Mouse (Mus musculus): ENCODE data around the gene Srrm1. TPM values are rescaled to one million over a fixed set of nuclear protein-coding genes. Genes with fewer than 3 reads are reported as not detected.

Gene Srrm1
- polyA plus RNA-seq, 1 experiment from 2014 or later = 108 TPM

DNA sequence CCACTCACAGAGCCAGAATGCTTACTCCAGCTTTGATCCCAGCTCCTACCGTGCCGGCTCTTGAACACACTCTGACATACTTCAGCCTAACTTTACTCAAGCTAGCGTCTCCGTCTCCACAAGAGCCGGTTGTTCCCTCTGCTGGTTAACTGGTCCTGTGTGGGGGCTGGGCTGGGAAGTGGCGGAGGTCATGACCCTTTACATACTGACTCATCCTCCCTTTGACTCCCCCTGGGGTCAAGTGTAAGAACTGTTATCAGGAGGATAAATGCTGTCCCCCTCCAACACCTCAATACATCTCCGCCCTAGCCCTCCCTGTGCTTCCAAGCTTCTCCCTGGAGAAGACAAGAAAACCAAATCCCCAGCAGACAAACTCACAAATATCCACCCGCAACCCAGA lies 28.2 kb upstream of the Srrm1 start:
- H3K9me3 ChIP-seq (ENCODE audit: control insufficient read depth, low read length) = no peaks in the 10 kb centered on the region
- H3K9ac ChIP-seq (ENCODE audit: low read length) = no peak overlapping the region
- H3K4me3 ChIP-seq (ENCODE audit: low read depth, low read length) = no peak overlapping the region
- no peak for ATAC-seq (ENCODE audit: low FRiP score, low TSS enrichment)
- no peak overlapping the region for H3K27ac ChIP-seq (replicated peaks)
- H3K27me3 ChIP-seq (ENCODE audit: control insufficient read depth, insufficient read depth, low read length) = no peaks in the 10 kb centered on the region
- no peaks in the 10 kb centered on the region for H3K4me1 ChIP-seq (replicated peaks; ENCODE audit: control insufficient read depth, insufficient read depth)
- no peak overlapping the region for H3K4me2 ChIP-seq (replicated peaks; ENCODE audit: low read depth)
- H3K36me3 ChIP-seq (ENCODE audit: control insufficient read depth, insufficient read depth, low read length) = no peaks in the 10 kb centered on the region
- no peak for DNase-seq (ENCODE audit: low spot score)
- TF ChIP-seq CTCF (IDR thresholded peaks at IDR 0.05; ENCODE audit: low read depth) = no peak
- TF ChIP-seq EP300 (optimal IDR thresholded peaks at IDR 0.05) = no peak
- WGBS = 53% methylated on average over 8 of the region's 8 CpGs

DNA sequence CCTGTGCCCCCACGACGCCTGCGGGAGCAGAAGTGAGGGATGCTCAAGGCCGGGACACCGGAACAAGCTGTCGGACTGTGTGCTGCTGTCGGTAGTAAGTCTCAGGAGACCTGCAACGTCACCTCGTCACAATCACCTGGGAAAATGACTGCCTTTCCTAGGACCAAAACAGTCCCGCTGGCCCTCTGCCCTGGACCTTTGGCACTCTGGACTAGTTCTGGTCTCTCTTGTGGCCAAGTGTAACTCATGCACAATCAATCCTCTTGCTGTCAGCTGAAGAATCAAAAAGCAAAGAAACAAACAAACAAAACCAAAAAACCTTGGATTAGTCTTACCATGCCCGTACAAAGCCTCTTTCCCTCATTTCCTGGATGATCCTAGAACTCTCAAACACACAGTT lies 24.1 kb upstream of the Srrm1 start:
- no peaks in the 10 kb centered on the region for H3K4me1 ChIP-seq (replicated peaks; ENCODE audit: control insufficient read depth, insufficient read depth)
- no peak overlapping the region for H3K4me3 ChIP-seq (ENCODE audit: low read depth, low read length)
- no peaks in the 10 kb centered on the region for H3K27me3 ChIP-seq (ENCODE audit: control insufficient read depth, insufficient read depth, low read length)
- H3K4me2 ChIP-seq (replicated peaks; ENCODE audit: low read depth) = no peak overlapping the region
- 76% methylated on average over 11 of the region's 11 CpGs for WGBS
- ATAC-seq (ENCODE audit: low FRiP score, low TSS enrichment) (no peak), DNase-seq (ENCODE audit: low spot score) (no peak)
- no peak overlapping the region for H3K27ac ChIP-seq (replicated peaks)
- TF ChIP-seq EP300 (optimal IDR thresholded peaks at IDR 0.05) = no peak
- no peak for TF ChIP-seq CTCF (IDR thresholded peaks at IDR 0.05; ENCODE audit: low read depth)
- H3K9me3 ChIP-seq (ENCODE audit: control insufficient read depth, low read length) = no peaks in the 10 kb centered on the region
- H3K9ac ChIP-seq (ENCODE audit: low read length) = no peak overlapping the region
- no peaks in the 10 kb centered on the region for H3K36me3 ChIP-seq (ENCODE audit: control insufficient read depth, insufficient read depth, low read length)

DNA sequence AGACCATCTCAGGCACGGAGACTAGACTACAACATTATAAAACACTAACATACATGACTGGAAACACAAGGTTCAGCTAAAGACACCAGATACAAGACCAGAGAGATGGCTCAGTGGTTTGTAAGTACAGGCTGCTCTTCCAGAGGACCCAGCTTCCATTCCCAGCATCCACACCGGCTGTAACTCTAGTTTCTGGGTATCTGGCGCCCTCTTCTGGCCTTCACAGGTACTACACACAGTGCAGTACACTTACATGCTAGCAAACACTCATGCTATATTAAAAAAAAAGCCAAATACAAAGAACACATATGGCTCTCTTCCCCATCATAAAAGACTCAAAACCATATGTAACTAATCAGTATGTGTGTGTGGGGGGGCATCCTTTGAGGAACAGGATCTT lies 22.3 kb upstream of the Srrm1 start:
- no peaks in the 10 kb centered on the region for H3K36me3 ChIP-seq (ENCODE audit: control insufficient read depth, insufficient read depth, low read length)
- H3K9ac ChIP-seq (ENCODE audit: low read length) = no peak overlapping the region
- DNase-seq (ENCODE audit: low spot score) = no peak
- no peak overlapping the region for H3K27ac ChIP-seq (replicated peaks)
- no peaks in the 10 kb centered on the region for H3K9me3 ChIP-seq (ENCODE audit: control insufficient read depth, low read length)
- no peak overlapping the region for H3K4me2 ChIP-seq (replicated peaks; ENCODE audit: low read depth)
- H3K4me3 ChIP-seq (ENCODE audit: low read depth, low read length) = no peak overlapping the region
- H3K4me1 ChIP-seq (replicated peaks; ENCODE audit: control insufficient read depth, insufficient read depth) = no peaks in the 10 kb centered on the region
- WGBS = 70% methylated on average over 3 of the region's 3 CpGs
- H3K27me3 ChIP-seq (ENCODE audit: control insufficient read depth, insufficient read depth, low read length) = no peaks in the 10 kb centered on the region
- ATAC-seq (ENCODE audit: low FRiP score, low TSS enrichment) = no peak
- TF ChIP-seq CTCF (IDR thresholded peaks at IDR 0.05; ENCODE audit: low read depth) = peak; percentile 59
- TF ChIP-seq EP300 (optimal IDR thresholded peaks at IDR 0.05) = no peak

DNA sequence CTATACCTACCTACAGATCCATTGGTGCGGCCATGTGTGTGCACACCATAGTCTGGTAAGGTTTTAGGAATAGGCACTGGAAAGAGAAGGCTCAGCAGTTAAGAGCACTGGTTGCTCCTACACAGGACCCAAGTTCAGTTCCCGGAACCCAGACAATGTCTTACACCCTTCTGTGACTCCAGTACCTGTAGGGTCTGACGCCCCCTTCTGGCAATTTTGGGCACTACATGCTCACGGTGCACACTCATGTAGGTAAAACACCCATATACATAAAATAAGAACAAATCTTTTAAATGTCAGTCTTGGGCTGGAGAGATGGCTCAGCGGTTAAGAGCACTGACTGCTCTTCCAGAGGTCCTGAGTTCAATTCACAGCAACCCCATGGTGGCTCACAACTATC lies 20.2 kb upstream of the Srrm1 start:
- DNase-seq (ENCODE audit: low spot score) (no peak), ATAC-seq (ENCODE audit: low FRiP score, low TSS enrichment) (no peak)
- Histone ChIP-seq H3K4me1 (replicated peaks; ENCODE audit: control insufficient read depth, insufficient read depth) (no peaks in the 10 kb centered on the region), H3K9ac (ENCODE audit: low read length) (no peak overlapping the region), H3K4me2 (replicated peaks; ENCODE audit: low read depth) (no peak overlapping the region), H3K9me3 (ENCODE audit: control insufficient read depth, low read length) (no peaks in the 10 kb centered on the region), H3K27me3 (ENCODE audit: control insufficient read depth, insufficient read depth, low read length) (no peaks in the 10 kb centered on the region), H3K27ac (replicated peaks) (no peak overlapping the region), H3K4me3 (ENCODE audit: low read depth, low read length) (no peak overlapping the region), H3K36me3 (ENCODE audit: control insufficient read depth, insufficient read depth, low read length) (no peaks in the 10 kb centered on the region)
- peak; percentile 47 for TF ChIP-seq CTCF (IDR thresholded peaks at IDR 0.05; ENCODE audit: low read depth)
- no peak for TF ChIP-seq EP300 (optimal IDR thresholded peaks at IDR 0.05)
- WGBS = 77% methylated on average over 5 of the region's 5 CpGs

DNA sequence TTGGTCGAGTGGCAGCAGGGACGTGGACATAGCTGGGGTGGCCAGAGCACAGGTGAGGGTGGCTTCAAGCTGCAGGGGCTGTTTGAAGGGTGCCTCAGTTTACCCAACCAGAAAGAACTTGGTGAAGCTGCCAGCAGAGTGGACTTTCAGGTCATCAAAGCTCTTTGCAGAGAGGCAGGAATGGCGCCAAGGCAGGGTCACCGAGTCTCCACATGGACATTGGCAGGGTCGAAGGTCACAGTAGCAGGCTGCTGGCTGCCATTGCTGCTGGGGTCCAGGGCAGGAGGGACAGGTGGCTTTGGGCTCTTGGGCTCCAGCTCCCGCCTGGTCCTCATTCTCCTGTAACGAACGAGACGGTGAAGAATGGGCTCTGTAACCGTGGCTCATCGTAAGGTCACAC lies 17.3 kb upstream of the Srrm1 start:
- DNase-seq (ENCODE audit: low spot score) (no peak), ATAC-seq (ENCODE audit: low FRiP score, low TSS enrichment) (no peak)
- Histone ChIP-seq H3K9ac (ENCODE audit: low read length) (no peak overlapping the region), H3K9me3 (ENCODE audit: control insufficient read depth, low read length) (no peaks in the 10 kb centered on the region), H3K4me1 (replicated peaks; ENCODE audit: control insufficient read depth, insufficient read depth) (no peaks in the 10 kb centered on the region), H3K4me3 (ENCODE audit: low read depth, low read length) (no peak overlapping the region), H3K36me3 (ENCODE audit: control insufficient read depth, insufficient read depth, low read length) (no peaks in the 10 kb centered on the region), H3K27me3 (ENCODE audit: control insufficient read depth, insufficient read depth, low read length) (no peaks in the 10 kb centered on the region), H3K27ac (replicated peaks) (no peak overlapping the region), H3K4me2 (replicated peaks; ENCODE audit: low read depth) (no peak overlapping the region)
- WGBS = 82% methylated on average over 11 of the region's 11 CpGs
- TF ChIP-seq EP300 (optimal IDR thresholded peaks at IDR 0.05) (no peak), CTCF (IDR thresholded peaks at IDR 0.05; ENCODE audit: low read depth) (no peak)

DNA sequence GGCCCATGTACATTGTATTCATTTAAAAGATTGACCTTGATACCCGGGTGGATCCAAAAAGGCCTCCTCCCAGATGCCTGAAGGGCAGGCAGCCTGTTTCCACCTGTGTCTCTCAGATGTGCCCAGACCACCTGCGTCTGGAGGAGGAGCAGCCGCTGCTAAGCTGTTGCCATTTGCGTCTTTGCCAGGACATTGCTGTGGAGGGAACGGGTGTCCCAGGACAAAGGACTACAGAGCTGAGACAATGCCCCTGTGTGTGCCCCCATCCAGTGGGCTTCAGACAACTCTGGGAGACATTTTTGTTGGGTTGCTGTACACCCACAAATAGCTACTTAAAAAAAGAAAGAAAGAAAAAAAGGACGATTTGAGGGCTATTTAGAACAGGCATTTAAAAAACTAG lies 9.7 kb upstream of the Srrm1 start:
- DNase-seq (ENCODE audit: low spot score) (no peak), ATAC-seq (ENCODE audit: low FRiP score, low TSS enrichment) (no peak)
- H3K9ac ChIP-seq (ENCODE audit: low read length) = no peak overlapping the region
- no peaks in the 10 kb centered on the region for H3K27me3 ChIP-seq (ENCODE audit: control insufficient read depth, insufficient read depth, low read length)
- H3K9me3 ChIP-seq (ENCODE audit: control insufficient read depth, low read length) = no peaks in the 10 kb centered on the region
- H3K4me1 ChIP-seq (replicated peaks; ENCODE audit: control insufficient read depth, insufficient read depth) = no peaks in the 10 kb centered on the region
- TF ChIP-seq EP300 (optimal IDR thresholded peaks at IDR 0.05) = no peak
- no peak for TF ChIP-seq CTCF (IDR thresholded peaks at IDR 0.05; ENCODE audit: low read depth)
- H3K27ac ChIP-seq (replicated peaks) = no peak overlapping the region
- 41% methylated on average over 6 of the region's 6 CpGs for WGBS
- H3K36me3 ChIP-seq (ENCODE audit: control insufficient read depth, insufficient read depth, low read length) = no peaks in the 10 kb centered on the region
- no peak overlapping the region for H3K4me3 ChIP-seq (ENCODE audit: low read depth, low read length)
- H3K4me2 ChIP-seq (replicated peaks; ENCODE audit: low read depth) = no peak overlapping the region

All from stomach, postnatal 0 days (tissue).